Mouse (Mus musculus) cerebellum, adult 2 months (tissue): ENCODE measurements at regions not wholly inside any gene's neighbourhood (a gene's known extent, or its start where the extent isn't known, plus 50 kb on each side); places are given as distances from the start of the nearest gene placed in this dataset.

Experiments used
- DNase-seq, 2 experiments: peaks; one replicate each; pipeline ENCODE4 v3.0.0; 2021
- H3K27ac ChIP-seq: fragments of 200-500 bp; 2 replicates; pipeline ENCODE4 v1.5.1; 2012; ENCODE audit warnings: low read length, control low read depth, inconsistent platforms; ENCODE audit not compliant: insufficient read depth
- H3K27me3 ChIP-seq: fragments of 200-500 bp; 2 replicates; pipeline ENCODE4 v1.6.1; 2012; ENCODE audit warnings: inconsistent platforms, mild to moderate bottlenecking, low read length, moderate library complexity; ENCODE audit not compliant: control insufficient read depth, insufficient read depth
- H3K4me1 ChIP-seq: fragments of 200-500 bp; 2 replicates; pipeline ENCODE4 v1.6.1; 2011; ENCODE audit warnings: low read length; ENCODE audit not compliant: control insufficient read depth, insufficient read depth
- H3K4me3 ChIP-seq: fragments of 200-500 bp; replicated peaks from 2 replicates; pipeline ENCODE3; 2011; ENCODE audit warnings: mild to moderate bottlenecking, low read depth, low read length, control low read depth; ENCODE audit not compliant: insufficient read depth
- CTCF ChIP-seq: fragments of 200-500 bp; IDR thresholded peaks from 2 replicates; pipeline ENCODE4 v1.5.1; 2011; ENCODE audit warnings: low read depth, mild to moderate bottlenecking, control low read depth, low read length, moderate library complexity, borderline replicate concordance; ENCODE audit not compliant: insufficient read depth
- POLR2A ChIP-seq: fragments of 200-500 bp; IDR thresholded peaks from 2 replicates; pipeline ENCODE4 v1.6.1; 2011; ENCODE audit warnings: low read length, control low read depth, borderline replicate concordance; ENCODE audit not compliant: insufficient read depth
- WGBS: fragments of 180-500 bp; shearing (Covaris S2); methylation state at CpG from one replicate; pipeline ENCODE4 v1.1.7; 2018; 5-methylcytosine and 5-hydroxymethylcytosine counted together

- no peaks in the 10 kb centered on the region for H3K27me3 ChIP-seq
Measured at GRCm38 (mm10) chr4:55144995-55145394, 200.1 kb downstream of the Zfp462 start.

GRCm38 (mm10) chr4:55145968-55146367, 201.1 kb downstream of the Zfp462 start:
- TF ChIP-seq CTCF (no peak), POLR2A (no peak)
- WGBS, result 5% methylated on average over 8 of the region's 8 CpGs
- no peak overlapping the region for H3K4me3 ChIP-seq
- H3K27ac ChIP-seq, result no peak overlapping the region
- peak; percentile 19 to 30 for DNase-seq
- no peaks in the 10 kb centered on the region for H3K27me3 ChIP-seq
- 0 out of 2 replicates have a peak, but pooled peaks cover 3% of the 10 kb centered on the region for H3K4me1 ChIP-seq

More at GRCm38 (mm10) chr4:55144995-55145394, 200.1 kb downstream of the Zfp462 start:
- DNase-seq, result no peak
- no peak for TF ChIP-seq POLR2A
- Histone ChIP-seq H3K4me3 (no peak overlapping the region), H3K27ac (no peak overlapping the region), H3K4me1 (0 out of 2 replicates have a peak, but pooled peaks cover 3% of the 10 kb centered on the region)
- 95% methylated on average over 1 of the region's 1 CpGs for WGBS

- Histone ChIP-seq H3K27ac (no peak overlapping the region), H3K4me3 (no peak overlapping the region), H3K27me3 (no peaks in the 10 kb centered on the region), H3K4me1 (0 out of 2 replicates have a peak, but pooled peaks cover 3% of the 10 kb centered on the region)
- DNase-seq, result no peak
- whole genome bisulfite sequencing, result 80% methylated on average over 1 of the region's 1 CpGs
- no peak for TF ChIP-seq CTCF
Measured at GRCm38 (mm10) chr4:55148380-55148779, 201.5 kb upstream of the Rad23b start.

GRCm38 (mm10) chr4:55154556-55154955, 195.3 kb upstream of the Rad23b start:
- TF ChIP-seq CTCF (no peak), POLR2A (no peak)
- DNase-seq, result no peak
- H3K4me1 ChIP-seq, result no peaks in the 10 kb centered on the region
- 42% methylated on average over 3 of the region's 3 CpGs for WGBS
- H3K4me3 ChIP-seq, result no peak overlapping the region
- H3K27ac ChIP-seq, result no peak overlapping the region
- no peaks in the 10 kb centered on the region for H3K27me3 ChIP-seq

GRCm38 (mm10) chr4:55158166-55158739, 191.6 kb upstream of the Rad23b start:
- no peak overlapping the region for H3K4me3 ChIP-seq
- 42% methylated on average over 6 of the region's 6 CpGs for WGBS
- no peak overlapping the region for H3K27ac ChIP-seq
- no peak for TF ChIP-seq CTCF
- TF ChIP-seq POLR2A, result no peak
- no peaks in the 10 kb centered on the region for H3K4me1 ChIP-seq
- DNase-seq, result no peak
- no peaks in the 10 kb centered on the region for H3K27me3 ChIP-seq

- no peak overlapping the region for H3K4me3 ChIP-seq
- peaks cover 4% of the 10 kb centered on the region; the same call in 1 of the 2 replicates for H3K4me1 ChIP-seq
- H3K27ac ChIP-seq, result no peak overlapping the region
- 24% methylated on average over 6 of the region's 6 CpGs for WGBS
- TF ChIP-seq CTCF (no peak), POLR2A (no peak)
- H3K27me3 ChIP-seq, result no peaks in the 10 kb centered on the region
- DNase-seq, result peak; percentile 12 to 38
Measured at GRCm38 (mm10) chr4:55166266-55166665, 183.6 kb upstream of the Rad23b start.

GRCm38 (mm10) chr4:55169063-55169462, 180.8 kb upstream of the Rad23b start:
- H3K27me3 ChIP-seq, result no peaks in the 10 kb centered on the region
- 90% methylated on average over 7 of the region's 7 CpGs for WGBS
- no peak overlapping the region for H3K27ac ChIP-seq
- H3K4me3 ChIP-seq, result no peak overlapping the region
- no peak for DNase-seq
- TF ChIP-seq CTCF (no peak), POLR2A (no peak)
- peaks cover 9% of the 10 kb centered on the region; the same call in 1 of the 2 replicates for H3K4me1 ChIP-seq

GRCm38 (mm10) chr4:55172334-55172891, 177.4 kb upstream of the Rad23b start:
- 29% methylated on average over 6 of the region's 6 CpGs for WGBS
- DNase-seq, result peak; percentile 27 to 65
- no peak overlapping the region for H3K27ac ChIP-seq
- H3K4me3 ChIP-seq, result no peak overlapping the region
- no peak for TF ChIP-seq POLR2A
- no peak for TF ChIP-seq CTCF
- H3K27me3 ChIP-seq, result no peaks in the 10 kb centered on the region
- H3K4me1 ChIP-seq, result peaks cover 5% of the 10 kb centered on the region; the same call in 1 of the 2 replicates
